Mouse (Mus musculus): ENCODE measurements around the gene Rcan2. TPM values are rescaled to one million over a fixed set of nuclear protein-coding genes. Genes with fewer than 3 reads are reported as not detected.

The Rcan2 gene
- polyA plus RNA-seq, 1 experiment: 194 TPM

DNA sequence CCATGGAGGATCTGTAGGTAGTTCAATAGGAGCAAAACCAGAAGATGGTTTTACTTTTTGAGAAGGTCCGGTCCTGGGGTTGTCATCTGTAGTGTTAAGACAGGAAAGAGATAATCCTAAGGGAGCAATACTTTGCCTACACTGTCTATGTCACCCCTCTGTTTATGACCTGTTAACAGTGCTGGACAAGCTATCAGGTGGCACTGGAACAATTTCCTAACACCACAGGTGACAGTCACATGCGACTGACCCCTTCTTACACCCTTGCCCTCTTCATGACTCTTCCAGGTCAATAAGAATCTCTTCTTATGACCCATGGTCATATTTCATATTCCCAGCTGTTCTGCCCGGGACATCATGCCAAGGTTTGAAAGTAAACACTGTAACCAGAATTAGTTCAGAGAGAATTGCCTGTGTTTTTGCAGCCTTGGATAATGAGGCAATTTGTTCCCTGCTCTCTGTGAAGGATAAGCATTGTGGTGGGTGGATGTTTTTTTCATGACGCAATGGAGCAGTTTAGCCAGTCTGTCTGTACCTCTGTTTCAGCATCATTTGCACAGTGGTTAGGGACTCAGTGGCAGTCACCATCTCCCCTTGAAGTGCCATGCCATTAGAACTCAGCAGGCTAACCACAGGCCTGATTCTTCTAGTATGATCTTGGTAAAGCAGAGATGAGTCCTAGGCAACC is 98.4 kb downstream of the Rcan2 start:
- H3K4me3 ChIP-seq (ENCODE audit: insufficient read depth, low read length): no peak overlapping the region
- TF ChIP-seq CTCF (IDR thresholded peaks at IDR 0.05; ENCODE audit: extremely low read depth, insufficient read depth, low read length): no peak
- no peak for TF ChIP-seq POLR2A (IDR thresholded peaks at IDR 0.05; ENCODE audit: extremely low read depth, insufficient read depth, low read length)
- H3K27ac ChIP-seq (ENCODE audit: insufficient read depth, low read length): no peak overlapping the region
- H3K4me1 ChIP-seq (ENCODE audit: control insufficient read depth, insufficient read depth, low read length): peaks cover 4% of the 10 kb centered on the region

DNA sequence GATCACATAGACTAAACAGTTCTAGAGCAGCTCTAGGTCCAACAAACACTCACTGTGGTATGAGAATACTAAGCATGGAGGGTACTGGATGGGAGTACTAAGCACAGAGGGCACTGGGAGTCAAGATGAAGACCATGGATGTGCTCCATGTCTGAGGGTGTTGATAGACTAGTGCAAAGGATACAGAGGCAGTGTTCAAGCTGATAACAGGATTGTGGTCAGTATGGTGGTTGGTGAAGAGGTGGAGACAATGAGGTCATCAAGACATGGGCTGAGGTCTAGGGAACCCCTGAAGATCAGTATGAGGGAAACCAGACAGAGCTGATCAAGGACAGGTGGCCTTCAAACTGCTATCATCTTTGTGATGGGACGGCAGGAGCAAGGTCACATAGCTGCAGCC is 99.0 kb downstream of the Rcan2 start:
- TF ChIP-seq CTCF (IDR thresholded peaks at IDR 0.05; ENCODE audit: extremely low read depth, insufficient read depth, low read length) (no peak), POLR2A (IDR thresholded peaks at IDR 0.05; ENCODE audit: extremely low read depth, insufficient read depth, low read length) (no peak)
- Histone ChIP-seq H3K27ac (ENCODE audit: insufficient read depth, low read length) (no peak overlapping the region), H3K4me3 (ENCODE audit: insufficient read depth, low read length) (no peak overlapping the region), H3K4me1 (ENCODE audit: control insufficient read depth, insufficient read depth, low read length) (peaks cover 4% of the 10 kb centered on the region)

DNA sequence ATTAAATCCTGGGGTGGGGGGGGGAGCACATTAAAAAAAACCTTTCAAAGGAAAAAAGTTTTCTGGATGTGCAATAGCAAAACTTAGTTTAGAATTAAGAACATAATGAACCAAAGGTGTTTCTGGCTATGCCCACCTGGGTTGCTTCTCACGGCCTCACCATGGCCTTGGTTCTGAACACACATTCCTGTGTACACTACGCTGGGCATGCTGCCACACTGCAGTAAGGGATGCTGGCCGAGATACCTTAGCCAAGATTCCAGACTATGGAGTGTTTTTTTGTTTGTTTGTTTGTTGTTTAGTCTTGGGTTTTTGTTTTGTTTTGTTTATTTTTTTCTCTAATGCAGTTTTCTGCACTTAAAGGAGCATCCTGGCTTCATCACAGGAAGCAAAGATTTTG is 100.3 kb downstream of the Rcan2 start:
- no peak for TF ChIP-seq CTCF (IDR thresholded peaks at IDR 0.05; ENCODE audit: extremely low read depth, insufficient read depth, low read length)
- no peak for TF ChIP-seq POLR2A (IDR thresholded peaks at IDR 0.05; ENCODE audit: extremely low read depth, insufficient read depth, low read length)
- H3K4me3 ChIP-seq (ENCODE audit: insufficient read depth, low read length): no peak overlapping the region
- H3K27ac ChIP-seq (ENCODE audit: insufficient read depth, low read length): no peak overlapping the region
- peaks cover 6% of the 10 kb centered on the region for H3K4me1 ChIP-seq (ENCODE audit: control insufficient read depth, insufficient read depth, low read length)

DNA sequence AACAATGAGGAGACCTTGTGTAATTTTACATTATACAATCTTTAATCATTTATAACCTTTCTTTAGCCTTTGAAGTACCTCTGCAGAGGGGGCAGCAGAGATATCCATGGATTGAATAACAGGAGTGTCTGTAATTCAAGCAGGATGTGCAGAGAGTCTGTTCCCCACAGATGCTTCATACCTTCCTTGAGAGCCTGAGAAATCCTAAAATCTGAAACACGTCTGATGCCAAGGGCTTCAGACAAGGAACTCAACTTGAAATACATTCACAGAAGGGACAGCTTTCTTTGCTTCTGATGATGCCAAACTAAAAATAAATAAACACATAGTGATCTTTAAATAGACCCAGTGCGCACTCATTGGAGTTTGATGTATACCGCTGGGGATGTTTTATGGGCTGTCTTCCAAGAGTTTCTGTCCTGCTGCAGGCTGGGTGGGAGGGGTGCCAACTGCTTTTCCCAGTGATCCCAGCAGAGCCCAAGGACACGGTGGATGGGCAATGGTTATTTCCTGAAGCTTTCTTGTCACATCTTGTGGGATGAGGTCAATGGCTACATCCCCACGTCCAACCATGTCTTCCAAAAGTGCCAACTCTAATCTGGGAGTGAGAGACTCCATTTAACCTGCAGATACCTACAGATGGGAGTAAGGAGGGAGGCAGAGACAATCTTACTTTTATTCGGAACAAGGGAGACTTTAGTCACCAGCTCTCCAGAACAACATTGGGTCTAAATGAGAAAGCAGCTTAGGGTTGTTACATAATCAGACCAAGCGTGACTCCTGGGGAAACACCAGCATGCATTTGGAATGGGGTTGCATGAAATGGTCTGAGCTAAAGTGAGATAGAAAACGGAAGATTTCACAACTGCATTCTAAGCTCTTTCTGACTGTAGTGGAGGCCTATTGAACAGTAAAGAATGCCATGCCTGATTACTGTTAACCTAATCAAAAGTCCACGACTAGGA is 102.9 kb downstream of the Rcan2 start:
- Histone ChIP-seq H3K4me3 (ENCODE audit: insufficient read depth, low read length) (no peak overlapping the region), H3K4me1 (ENCODE audit: control insufficient read depth, insufficient read depth, low read length) (peaks cover 6% of the 10 kb centered on the region), H3K27ac (ENCODE audit: insufficient read depth, low read length) (no peak overlapping the region; the same call in 1 of the 2 replicates)
- TF ChIP-seq POLR2A (IDR thresholded peaks at IDR 0.05; ENCODE audit: extremely low read depth, insufficient read depth, low read length) (no peak), CTCF (IDR thresholded peaks at IDR 0.05; ENCODE audit: extremely low read depth, insufficient read depth, low read length) (no peak)

DNA sequence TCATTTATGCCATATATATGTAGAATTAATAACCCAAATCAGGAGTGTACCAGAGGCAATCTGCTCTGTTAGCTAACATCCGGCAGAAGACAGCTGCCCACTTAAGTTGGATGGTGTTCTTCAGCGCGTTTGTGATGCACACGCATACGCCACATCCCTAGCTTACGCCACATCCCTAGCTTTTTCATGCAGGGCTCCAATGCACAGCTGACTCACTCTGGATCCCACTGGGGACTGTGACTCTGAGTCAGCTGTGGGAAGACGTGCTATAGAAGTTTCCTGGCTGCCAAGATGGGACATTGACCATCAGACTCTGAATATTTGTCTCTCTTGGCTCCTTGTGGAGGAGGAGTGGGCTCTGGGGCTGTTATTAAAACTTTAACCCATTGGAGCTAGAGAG is 103.7 kb downstream of the Rcan2 start:
- TF ChIP-seq CTCF (IDR thresholded peaks at IDR 0.05; ENCODE audit: extremely low read depth, insufficient read depth, low read length) (no peak), POLR2A (IDR thresholded peaks at IDR 0.05; ENCODE audit: extremely low read depth, insufficient read depth, low read length) (no peak)
- H3K4me1 ChIP-seq (ENCODE audit: control insufficient read depth, insufficient read depth, low read length): peaks cover 6% of the 10 kb centered on the region
- H3K4me3 ChIP-seq (ENCODE audit: insufficient read depth, low read length): no peak overlapping the region
- H3K27ac ChIP-seq (ENCODE audit: insufficient read depth, low read length): no peak overlapping the region

DNA sequence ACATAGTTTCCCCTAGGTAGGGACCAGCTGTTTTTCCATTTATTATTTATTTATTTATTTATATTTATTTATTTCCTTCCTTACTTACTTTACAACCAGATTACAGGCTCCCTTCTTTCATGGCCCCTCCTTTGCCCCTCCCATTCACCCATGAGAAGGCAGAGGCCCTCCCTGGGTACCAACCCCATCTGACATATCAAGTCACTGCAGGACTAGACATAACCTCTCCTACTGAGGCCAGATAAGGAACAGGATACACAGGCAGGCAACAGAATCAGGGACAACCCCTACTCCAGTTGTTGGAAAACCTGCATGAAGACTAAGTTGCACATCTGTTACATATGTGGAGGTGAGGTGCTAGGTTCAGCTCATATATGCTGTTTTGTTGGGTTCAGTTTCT is 105.6 kb downstream of the Rcan2 start:
- TF ChIP-seq CTCF (IDR thresholded peaks at IDR 0.05; ENCODE audit: extremely low read depth, insufficient read depth, low read length) (no peak), POLR2A (IDR thresholded peaks at IDR 0.05; ENCODE audit: extremely low read depth, insufficient read depth, low read length) (no peak)
- Histone ChIP-seq H3K4me1 (ENCODE audit: control insufficient read depth, insufficient read depth, low read length) (peaks cover 6% of the 10 kb centered on the region), H3K27ac (ENCODE audit: insufficient read depth, low read length) (no peak overlapping the region), H3K4me3 (ENCODE audit: insufficient read depth, low read length) (no peak overlapping the region)

DNA sequence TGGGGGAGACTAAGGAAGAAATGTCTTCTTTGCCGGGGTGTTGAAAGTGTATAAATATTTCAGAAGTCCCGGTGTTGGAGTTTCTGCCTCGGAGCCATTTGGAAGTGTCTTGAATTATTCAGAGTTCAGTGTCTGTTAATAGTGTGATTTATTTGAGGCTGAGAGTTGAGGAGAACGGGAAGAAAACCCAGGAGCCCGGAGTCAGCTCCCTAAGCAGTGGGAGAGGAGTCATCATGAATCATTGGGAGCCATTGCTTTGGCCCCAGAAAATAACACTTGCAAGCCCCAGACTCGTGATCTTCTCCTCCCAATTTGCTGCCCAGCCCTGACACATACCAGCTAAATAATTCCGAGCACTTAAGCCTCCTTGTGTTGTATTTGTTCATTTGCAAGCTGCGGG is 115.0 kb downstream of the Rcan2 start:
- Histone ChIP-seq H3K4me3 (ENCODE audit: insufficient read depth, low read length) (no peak overlapping the region), H3K27ac (ENCODE audit: insufficient read depth, low read length) (no peak overlapping the region), H3K4me1 (ENCODE audit: control insufficient read depth, insufficient read depth, low read length) (no peaks in the 10 kb centered on the region)
- TF ChIP-seq CTCF (IDR thresholded peaks at IDR 0.05; ENCODE audit: extremely low read depth, insufficient read depth, low read length) (no peak), POLR2A (IDR thresholded peaks at IDR 0.05; ENCODE audit: extremely low read depth, insufficient read depth, low read length) (no peak)

DNA sequence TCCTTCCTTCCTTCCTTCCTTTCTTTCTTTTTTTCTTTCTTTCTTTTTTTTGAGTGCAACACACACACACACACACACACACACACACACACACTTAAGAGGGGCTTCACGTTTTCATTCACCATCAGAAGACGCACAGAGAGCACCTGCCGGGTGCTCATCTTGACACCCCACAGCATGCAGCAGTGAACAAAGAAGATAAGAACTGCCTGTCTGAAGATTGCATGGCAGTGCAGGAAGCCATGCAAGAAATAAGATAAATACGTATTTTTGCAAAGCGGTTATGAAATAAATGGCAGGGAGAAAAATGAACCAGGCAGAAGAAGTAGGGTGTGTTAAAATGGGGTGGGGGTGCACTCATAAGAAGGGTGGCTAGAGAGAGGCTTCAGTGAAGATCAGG is 116.0 kb downstream of the Rcan2 start:
- no peak for TF ChIP-seq POLR2A (IDR thresholded peaks at IDR 0.05; ENCODE audit: extremely low read depth, insufficient read depth, low read length)
- no peak for TF ChIP-seq CTCF (IDR thresholded peaks at IDR 0.05; ENCODE audit: extremely low read depth, insufficient read depth, low read length)
- Histone ChIP-seq H3K4me1 (ENCODE audit: control insufficient read depth, insufficient read depth, low read length) (no peaks in the 10 kb centered on the region), H3K4me3 (ENCODE audit: insufficient read depth, low read length) (no peak overlapping the region), H3K27ac (ENCODE audit: insufficient read depth, low read length) (no peak overlapping the region)

DNA sequence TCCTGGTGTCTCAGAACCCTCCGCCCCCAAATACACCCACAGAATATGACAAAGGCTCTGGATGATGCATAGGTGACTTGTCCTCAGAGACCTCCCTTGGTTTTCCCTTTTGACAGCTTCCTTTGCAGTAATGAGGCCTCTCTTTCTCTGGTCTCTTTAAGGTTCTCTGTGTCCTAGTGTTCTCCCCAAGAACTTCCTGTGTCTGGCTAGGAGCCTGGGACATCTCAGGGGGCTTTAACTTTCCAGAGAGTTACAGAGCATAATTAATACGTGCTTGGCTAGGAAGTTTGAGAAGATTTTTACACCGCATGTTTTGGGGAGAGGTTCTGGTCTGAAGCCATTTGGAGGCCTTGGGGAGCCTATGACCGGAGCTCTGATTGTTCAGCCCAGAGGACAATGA is 128.7 kb downstream of the Rcan2 start:
- no peak for TF ChIP-seq CTCF (IDR thresholded peaks at IDR 0.05; ENCODE audit: extremely low read depth, insufficient read depth, low read length)
- no peak for TF ChIP-seq POLR2A (IDR thresholded peaks at IDR 0.05; ENCODE audit: extremely low read depth, insufficient read depth, low read length)
- Histone ChIP-seq H3K4me3 (ENCODE audit: insufficient read depth, low read length) (no peak overlapping the region), H3K4me1 (ENCODE audit: control insufficient read depth, insufficient read depth, low read length) (no peaks in the 10 kb centered on the region), H3K27ac (ENCODE audit: insufficient read depth, low read length) (no peak overlapping the region)
